Mouse (Mus musculus) thymus, adult 2 months (tissue): Measurements from ENCODE around the gene Pcbp2. TPM values are rescaled to one million over a fixed set of nuclear protein-coding genes. Genes with fewer than 3 reads are reported as not detected.
A peak's percentile ranks its signal among the peaks of the same experiment; 100 is the strongest.

Source experiments
- DNase-seq: peaks from one replicate; pipeline ENCODE4 v3.0.0; 2021
- H3K27ac ChIP-seq: fragments of 200-500 bp; 2 replicates; pipeline ENCODE4 v1.5.1; 2012; ENCODE audit warnings: low read length, control low read depth; ENCODE audit not compliant: control insufficient read depth, insufficient read depth
- H3K27me3 ChIP-seq: fragments of 200-500 bp; 2 replicates; pipeline ENCODE4 v1.6.1; 2012; ENCODE audit warnings: mild to moderate bottlenecking, low read length, moderate library complexity, mixed read lengths; ENCODE audit not compliant: control insufficient read depth, insufficient read depth
- H3K36me3 ChIP-seq: fragments of 200-500 bp; 2 replicates; pipeline ENCODE4 v1.6.1; 2012; ENCODE audit warnings: mild to moderate bottlenecking, low read length, moderate library complexity; ENCODE audit not compliant: control insufficient read depth, insufficient read depth
- H3K4me1 ChIP-seq: fragments of 200-500 bp; replicated peaks from 2 replicates; pipeline ENCODE4 v1.6.1; 2012; ENCODE audit warnings: low read length; ENCODE audit not compliant: control insufficient read depth, insufficient read depth
- H3K4me3 ChIP-seq: fragments of 200-500 bp; 2 replicates; pipeline ENCODE4 v1.5.1; 2012; ENCODE audit warnings: mild to moderate bottlenecking, low read length, control low read depth, moderate library complexity; ENCODE audit not compliant: control insufficient read depth, insufficient read depth
- CTCF ChIP-seq: fragments of 200-500 bp; IDR thresholded peaks from 2 replicates; pipeline ENCODE4 v1.5.1; 2012; ENCODE audit warnings: mild to moderate bottlenecking, control low read depth, low read length, moderate library complexity, borderline replicate concordance; ENCODE audit not compliant: control insufficient read depth, poor library complexity, insufficient read depth; ENCODE audit errors: extremely low read depth
- POLR2A ChIP-seq: fragments of 200-500 bp; IDR thresholded peaks from 2 replicates; pipeline ENCODE4 v1.6.1; 2012; ENCODE audit warnings: mild to moderate bottlenecking, low read length, control low read depth, moderate library complexity; ENCODE audit not compliant: control insufficient read depth, poor library complexity, insufficient read depth; ENCODE audit errors: extremely low read depth
- WGBS: fragments of 180-500 bp; shearing (Covaris S2); methylation state at CpG from one replicate; pipeline ENCODE4 v1.1.7; 2018; 5-methylcytosine and 5-hydroxymethylcytosine counted together
- polyA plus RNA-seq: library from polyadenylated mRNA; depleted of rRNA; stranded (reverse); fragments of >200 nt; gene quantifications from 2 replicates; pipeline ENCODE4 v1.2.3, GENCODE M21; 2012

Pcbp2 gene
- polyA plus RNA-seq, 1 experiment = 846 TPM

DNA sequence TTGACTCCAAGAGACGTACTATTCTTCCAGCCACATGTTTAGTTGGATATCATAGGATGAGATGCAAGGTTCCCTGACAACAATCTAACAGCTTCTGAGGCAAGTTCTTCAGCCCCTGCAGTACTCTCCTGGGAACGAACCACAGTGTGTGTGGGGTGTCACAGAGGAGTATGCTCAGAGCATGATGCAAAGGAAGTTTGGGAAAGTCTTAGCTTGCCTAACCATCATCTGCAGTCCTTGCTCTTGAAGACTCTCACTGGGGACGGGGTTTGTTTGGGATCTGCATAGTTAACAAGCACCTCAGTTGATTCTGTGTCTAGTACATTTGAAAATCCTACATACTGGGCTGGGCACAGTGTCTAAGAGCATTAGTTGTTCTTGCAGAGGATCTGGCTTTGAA lies 38.0 kb downstream of the Pcbp2 start:
- Histone ChIP-seq H3K36me3 (peaks cover 8% of the 10 kb centered on the region), H3K27me3 (no peaks in the 10 kb centered on the region), H3K4me3 (no peak overlapping the region), H3K27ac (no peak overlapping the region), H3K4me1 (peaks cover 13% of the 10 kb centered on the region)
- DNase-seq = no peak
- TF ChIP-seq CTCF (no peak), POLR2A (no peak)
- WGBS = 96% methylated on average over 3 of the region's 3 CpGs

DNA sequence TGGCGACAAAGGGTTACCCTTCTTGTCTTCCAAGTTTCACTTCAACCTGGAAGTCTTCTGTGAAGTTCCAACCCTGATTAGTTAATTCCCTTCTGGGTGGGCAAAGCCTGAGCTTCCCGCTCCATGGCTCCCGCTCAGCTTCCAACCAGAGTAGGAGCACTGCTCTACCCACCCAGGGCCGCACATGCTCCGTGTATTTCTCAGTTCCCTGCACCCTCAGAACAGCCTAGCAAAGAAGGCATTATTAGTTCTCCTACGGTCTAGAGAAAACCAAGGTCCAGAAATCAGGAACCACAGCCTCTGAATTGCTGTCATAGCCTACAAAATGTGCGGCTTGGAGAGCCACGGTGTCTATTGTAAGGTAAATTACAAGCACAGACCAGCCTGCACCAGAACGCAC lies 39.8 kb downstream of the Pcbp2 start:
- Histone ChIP-seq H3K27me3 (no peaks in the 10 kb centered on the region), H3K36me3 (0 out of 2 replicates have a peak, but pooled peaks cover 2% of the 10 kb centered on the region), H3K4me1 (peaks cover 13% of the 10 kb centered on the region), H3K27ac (no peak overlapping the region), H3K4me3 (peak overlapping the region; percentile 58)
- DNase-seq = no peak
- WGBS = 38% methylated on average over 9 of the region's 9 CpGs
- no peak for TF ChIP-seq POLR2A
- no peak for TF ChIP-seq CTCF

- Histone ChIP-seq H3K4me3 (peak overlapping the region; percentile 58), H3K4me1 (peaks cover 14% of the 10 kb centered on the region), H3K27me3 (no peaks in the 10 kb centered on the region), H3K36me3 (no peaks in the 10 kb centered on the region), H3K27ac (no peak overlapping the region)
- DNase-seq = peak; percentile 77
- TF ChIP-seq CTCF (no peak), POLR2A (no peak)
- WGBS = 5% methylated on average over 34 of the region's 34 CpGs
These were observed 40.4 kb downstream of the Pcbp2 start for GRCm38 (mm10) chr15:102510590-102511284.

DNA sequence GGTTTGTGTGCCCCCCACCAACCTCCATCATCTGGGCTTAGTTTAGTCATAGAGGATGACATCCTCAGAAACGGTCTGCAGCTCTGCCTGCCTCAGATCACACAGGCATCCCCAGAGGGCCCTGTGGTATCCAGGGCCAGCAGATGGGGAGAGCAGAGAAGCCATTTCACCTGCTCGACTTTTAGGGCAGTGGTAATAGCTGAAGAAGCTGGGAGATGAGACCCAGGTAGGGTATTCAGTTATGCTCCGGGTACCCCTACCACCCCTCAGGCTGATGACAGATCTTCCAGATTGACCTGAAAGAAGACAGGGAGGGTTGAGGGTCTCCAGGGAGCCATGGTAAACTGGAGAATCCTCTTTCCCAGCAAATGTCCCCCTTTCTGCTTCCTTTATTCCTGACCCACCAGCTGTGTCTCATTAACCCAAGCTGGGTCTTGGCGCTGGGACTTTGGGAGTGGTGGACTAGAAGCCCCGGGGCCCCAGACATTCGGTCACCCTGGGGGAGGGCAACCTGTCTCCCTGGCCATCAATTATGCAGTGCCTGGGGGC lies 41.0 kb downstream of the Pcbp2 start:
- Histone ChIP-seq H3K27ac (no peak overlapping the region), H3K27me3 (no peaks in the 10 kb centered on the region)
- WGBS = 70% methylated on average over 6 of the region's 6 CpGs

DNA sequence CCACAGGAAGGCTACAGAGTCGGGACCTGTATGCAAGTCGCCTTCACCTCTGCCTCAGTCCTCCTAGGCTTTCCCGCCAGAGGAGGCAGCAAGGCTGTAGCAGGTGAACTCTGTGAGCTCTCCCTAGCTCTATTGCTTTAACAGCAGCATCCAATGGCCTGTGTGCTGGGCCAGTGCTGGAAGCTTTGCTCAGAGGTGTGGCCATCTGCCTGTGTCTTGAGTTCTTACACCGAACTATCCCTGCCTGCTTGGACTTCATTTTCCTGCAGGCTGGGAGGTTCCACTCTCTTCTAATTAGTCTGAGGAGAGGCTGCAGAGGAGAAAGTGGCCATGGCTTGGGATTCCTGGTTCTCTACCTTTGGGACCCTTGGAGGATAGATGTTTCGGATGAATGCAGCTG lies 41.7 kb downstream of the Pcbp2 start:
- no peak overlapping the region for H3K27ac ChIP-seq
- 94% methylated on average over 5 of the region's 5 CpGs for WGBS
- no peaks in the 10 kb centered on the region for H3K27me3 ChIP-seq
- no peak overlapping the region for H3K4me3 ChIP-seq
- TF ChIP-seq CTCF = no peak
- TF ChIP-seq POLR2A = no peak
- no peak for DNase-seq
- no peaks in the 10 kb centered on the region for H3K36me3 ChIP-seq
- H3K4me1 ChIP-seq = peaks cover 19% of the 10 kb centered on the region

More for the DNA sequence above, 41.0 kb downstream of the Pcbp2 start:
- TF ChIP-seq CTCF = no peak
- no peak for TF ChIP-seq POLR2A
- no peaks in the 10 kb centered on the region for H3K36me3 ChIP-seq
- peaks cover 18% of the 10 kb centered on the region for H3K4me1 ChIP-seq
- DNase-seq = no peak
- H3K4me3 ChIP-seq = no peak overlapping the region

DNA sequence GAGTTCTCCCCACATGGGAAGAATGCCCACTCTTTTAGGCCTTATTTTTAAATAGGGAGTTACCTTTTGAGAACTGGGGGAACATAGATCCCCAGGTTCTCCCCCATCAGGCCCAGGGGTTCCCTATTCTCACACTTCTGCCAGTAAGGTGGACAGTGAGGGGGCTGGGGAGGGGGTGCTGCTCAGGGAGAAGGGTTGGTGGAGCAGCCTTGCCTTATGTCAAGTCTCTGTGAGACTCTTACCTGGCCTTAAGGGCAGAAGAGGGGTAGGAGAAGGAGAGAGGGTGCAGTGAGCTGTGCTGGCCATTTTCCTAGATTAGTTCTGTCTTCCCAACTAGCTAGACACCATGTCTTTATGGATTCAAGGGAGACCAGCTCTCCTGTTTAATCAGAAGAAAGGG lies 42.1 kb downstream of the Pcbp2 start:
- Histone ChIP-seq H3K27ac (no peak overlapping the region), H3K36me3 (no peaks in the 10 kb centered on the region), H3K4me3 (no peak overlapping the region), H3K4me1 (peaks cover 19% of the 10 kb centered on the region), H3K27me3 (no peaks in the 10 kb centered on the region)
- DNase-seq = no peak
- TF ChIP-seq POLR2A = no peak
- TF ChIP-seq CTCF = no peak
